Mouse (Mus musculus): ENCODE measurements around the gene Ctnnb1.

GRCm38 (mm10) chr9:120986255-120986654 lies 57.2 kb downstream of the Ctnnb1 start:
- no peak for TF ChIP-seq POLR2A (IDR thresholded peaks at IDR 0.05; ENCODE audit: borderline replicate concordance, extremely low read depth, insufficient read depth, insufficient read length, poor library complexity, severe bottlenecking)
- TF ChIP-seq CTCF (IDR thresholded peaks at IDR 0.05; ENCODE audit: borderline replicate concordance, extremely low read depth, insufficient read depth, insufficient read length): no peak
